Mouse (Mus musculus) heart, embryonic 14.5 days (tissue): ENCODE measurements around the gene Dffa. TPM values are rescaled to one million over a fixed set of nuclear protein-coding genes. Genes with fewer than 3 reads are reported as not detected.

Experiments used
- ATAC-seq: fragments of 200-750 bp; cut with Nextera tagmentation; 2 replicates; pipeline ENCODE4 v1.8.0; 2017; ENCODE audit warnings: low read depth, moderate TSS enrichment; ENCODE audit not compliant: insufficient number of reproducible peaks, insufficient read depth, low FRiP score
- H3K27ac ChIP-seq, 2 experiments: fragments of 200-500 bp in 1 of 2; fragments of 300-500 bp in 1 of 2; sonication (generic) in 1 of 2; replicated peaks in 1 of 2; 2 replicates each; pipeline ENCODE4 v1.5.1; 2012 to 2014; ENCODE audit warnings: low read depth in 2 of 2, low read length in 2 of 2, control low read depth in 1 of 2, mild to moderate bottlenecking in 1 of 2, mixed read lengths in 1 of 2; ENCODE audit not compliant: control insufficient read depth in 1 of 2, insufficient read depth in 1 of 2
- H3K27me3 ChIP-seq: fragments of 300-500 bp; sonication (generic); 2 replicates; pipeline ENCODE4 v1.6.1; 2014; ENCODE audit warnings: mild to moderate bottlenecking, low read length, control low read depth; ENCODE audit not compliant: control insufficient read depth, insufficient read depth
- H3K36me3 ChIP-seq: fragments of 300-500 bp; sonication (generic); 2 replicates; pipeline ENCODE4 v1.6.1; 2014; ENCODE audit warnings: mild to moderate bottlenecking, control low read depth, low read length, mixed read lengths; ENCODE audit not compliant: control insufficient read depth, insufficient read depth
- H3K4me1 ChIP-seq, 2 experiments: fragments of 200-500 bp in 1 of 2; fragments of 300-500 bp in 1 of 2; sonication (generic) in 1 of 2; 2 replicates each; pipeline ENCODE4 v1.6.1; 2012 to 2014; ENCODE audit warnings: low read length in 2 of 2, control low read depth in 1 of 2, mixed read lengths in 1 of 2; ENCODE audit not compliant: control insufficient read depth in 2 of 2, insufficient read depth in 2 of 2
- H3K4me2 ChIP-seq: fragments of 300-500 bp; sonication (generic); 2 replicates; pipeline ENCODE4 v1.6.1; 2014; ENCODE audit warnings: mild to moderate bottlenecking, low read length
- H3K4me3 ChIP-seq, 2 experiments: fragments of 200-500 bp in 1 of 2; fragments of 300-500 bp in 1 of 2; sonication (generic) in 1 of 2; 2 replicates each; pipeline ENCODE4 v1.5.1; 2012 to 2014; ENCODE audit warnings: low read length in 2 of 2, mild to moderate bottlenecking in 2 of 2, control low read depth in 1 of 2, low read depth in 1 of 2, moderate library complexity in 1 of 2; ENCODE audit not compliant: control insufficient read depth in 1 of 2, insufficient read depth in 1 of 2
- H3K9ac ChIP-seq: fragments of 300-500 bp; sonication (generic); 2 replicates; pipeline ENCODE4 v1.6.1; 2014; ENCODE audit warnings: mild to moderate bottlenecking, low read length
- H3K9me3 ChIP-seq: fragments of 300-500 bp; sonication (generic); 2 replicates; pipeline ENCODE4 v1.6.1; 2016; ENCODE audit warnings: low read length, control low read depth; ENCODE audit not compliant: control insufficient read depth
- whole genome bisulfite sequencing: fragments of 180-500 bp; shearing (Covaris S2); extraction: QIAGEN DNeasy Blood & Tissue Kit; methylation state at CpG from one replicate; pipeline ENCODE4 v1.1.7; 2014; 5-methylcytosine and 5-hydroxymethylcytosine counted together
- polyA plus RNA-seq: library from polyadenylated mRNA; unstranded; fragments of >200 nt; fragmentation: Nextera tagmentation; extraction: Ambion mirVana; gene quantifications from 2 replicates; pipeline ENCODE4 v1.2.1, GENCODE M21; 2014

Dffa gene
- polyA plus RNA-seq, 1 experiment from 2014 or later = 26.7 TPM

GRCm38 (mm10) chr4:149061432-149061718 lies 42.6 kb upstream of the Dffa start:
- Histone ChIP-seq H3K4me3 (no peak overlapping the region; a peak in 1 of 4 replicates), H3K27ac (no peak overlapping the region), H3K9ac (no peak overlapping the region; the same call in 1 of the 2 replicates), H3K4me1 (peaks cover 34 to 54% of the 10 kb centered on the region in 2 experiments), H3K4me2 (no peak overlapping the region; the same call in 1 of the 2 replicates), H3K27me3 (no peaks in the 10 kb centered on the region), H3K9me3 (no peaks in the 10 kb centered on the region), H3K36me3 (no peaks in the 10 kb centered on the region)
- ATAC-seq = no peak
- WGBS = 57% methylated on average over 13 of the region's 13 CpGs

DNA sequence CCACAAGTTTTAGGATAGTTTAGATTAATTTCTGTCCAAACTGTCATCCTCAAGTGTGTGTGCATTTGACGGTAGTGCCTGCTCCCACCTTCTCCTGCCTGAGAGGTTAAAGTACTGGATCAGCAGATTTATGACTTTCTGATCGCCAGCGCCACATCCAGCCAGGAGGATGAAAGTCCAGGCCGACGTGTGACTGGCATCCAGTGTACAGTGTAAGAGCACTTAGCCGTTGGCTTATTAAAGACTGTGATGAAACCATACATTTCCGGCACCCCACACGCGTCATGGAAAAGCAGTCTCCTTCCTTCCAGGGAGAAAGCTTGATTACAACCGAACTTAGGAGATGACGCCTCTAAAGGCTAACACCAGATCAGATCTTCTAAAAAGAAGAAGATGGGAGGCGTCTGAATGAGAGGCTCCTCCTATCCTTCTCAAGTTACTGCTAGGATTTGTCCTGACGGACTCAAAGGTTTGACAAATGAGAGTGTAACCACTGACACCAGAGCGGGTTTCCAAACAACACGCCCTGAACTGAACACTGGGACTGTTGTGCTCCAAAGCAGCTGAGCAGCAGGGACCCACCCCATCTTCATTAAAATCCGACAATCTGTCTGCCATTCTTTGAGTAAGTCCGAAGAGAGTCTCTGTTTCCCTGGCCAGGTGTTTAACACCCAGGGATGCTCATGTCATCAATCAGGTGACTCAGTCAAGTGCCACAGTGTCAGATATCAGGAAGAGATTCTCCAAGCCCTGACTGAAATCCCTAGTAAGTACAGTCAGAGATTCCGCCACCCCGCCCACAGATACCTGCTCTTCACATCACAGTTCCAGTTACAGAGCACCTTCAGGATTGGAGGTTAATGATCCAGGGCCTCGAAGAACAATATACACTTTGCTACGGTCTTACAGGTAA lies 41.3 kb upstream of the Dffa start:
- Histone ChIP-seq H3K4me3 (no peak overlapping the region), H3K27ac (no peak overlapping the region), H3K9me3 (no peaks in the 10 kb centered on the region), H3K4me1 (peaks cover 26 to 44% of the 10 kb centered on the region in 2 experiments), H3K4me2 (no peak overlapping the region), H3K27me3 (no peaks in the 10 kb centered on the region), H3K36me3 (0 out of 2 replicates have a peak, but pooled peaks cover 9% of the 10 kb centered on the region), H3K9ac (no peak overlapping the region)
- no peak for ATAC-seq
- WGBS = 61% methylated on average over 21 of the region's 21 CpGs

- no peak overlapping the region for H3K4me3 ChIP-seq
- H3K9me3 ChIP-seq = no peaks in the 10 kb centered on the region
- H3K4me2 ChIP-seq = 0 out of 2 replicates have a peak overlapping the region, but pooled peaks have one; percentile 0
- no peak for ATAC-seq
- peaks cover 16 to 31% of the 10 kb centered on the region in 2 experiments for H3K4me1 ChIP-seq
- 0 out of 2 replicates have a peak, but pooled peaks cover 15% of the 10 kb centered on the region for H3K36me3 ChIP-seq
- H3K27me3 ChIP-seq = no peaks in the 10 kb centered on the region
- no peak overlapping the region for H3K9ac ChIP-seq
- WGBS = 79% methylated on average over 23 of the region's 23 CpGs
- no peak overlapping the region for H3K27ac ChIP-seq
These were observed 39.7 kb upstream of the Dffa start for GRCm38 (mm10) chr4:149064061-149064854.

GRCm38 (mm10) chr4:149066672-149067551 lies 37.0 kb upstream of the Dffa start:
- Histone ChIP-seq H3K27ac (no peak overlapping the region), H3K9ac (0 out of 2 replicates have a peak overlapping the region, but pooled peaks have one; percentile 25), H3K27me3 (no peaks in the 10 kb centered on the region), H3K4me3 (no peak overlapping the region), H3K4me1 (peaks cover 8 to 28% of the 10 kb centered on the region in 2 experiments), H3K36me3 (0 out of 2 replicates have a peak, but pooled peaks cover 15% of the 10 kb centered on the region), H3K4me2 (no peak overlapping the region), H3K9me3 (0 out of 2 replicates have a peak, but pooled peaks cover under 1% of the 10 kb centered on the region)
- no peak for ATAC-seq
- 70% methylated on average over 22 of the region's 22 CpGs for WGBS

DNA sequence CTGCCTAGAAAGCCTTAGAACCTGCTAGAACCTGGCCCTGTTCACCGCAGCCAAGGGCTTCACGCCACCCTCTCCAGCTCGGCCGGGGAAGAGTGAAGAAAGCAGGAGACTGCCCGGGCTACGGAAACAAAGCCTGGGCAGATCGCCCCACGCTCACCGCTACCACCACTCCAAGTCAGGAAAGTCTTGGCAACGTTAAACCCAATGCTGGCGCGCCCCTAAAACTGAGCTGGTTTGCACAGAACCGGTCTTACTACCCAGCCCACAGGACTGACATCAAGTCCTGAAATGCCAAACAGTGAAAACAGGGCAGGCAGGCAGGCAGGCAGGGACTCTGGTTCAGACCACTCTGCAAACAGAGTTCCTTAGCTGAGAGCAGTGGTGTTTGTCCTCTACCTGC lies 28.9 kb upstream of the Dffa start:
- Histone ChIP-seq H3K27me3 (no peaks in the 10 kb centered on the region), H3K27ac (no peak overlapping the region), H3K4me1 (peaks cover 14 to 28% of the 10 kb centered on the region in 2 experiments), H3K4me2 (no peak overlapping the region), H3K9me3 (0 out of 2 replicates have a peak, but pooled peaks cover 3% of the 10 kb centered on the region), H3K9ac (no peak overlapping the region), H3K4me3 (no peak overlapping the region), H3K36me3 (peaks cover 12% of the 10 kb centered on the region; the same call in 1 of the 2 replicates)
- 90% methylated on average over 13 of the region's 13 CpGs for WGBS
- no peak for ATAC-seq

- Histone ChIP-seq H3K27ac (no peak overlapping the region), H3K9me3 (0 out of 2 replicates have a peak, but pooled peaks cover 3% of the 10 kb centered on the region), H3K36me3 (peaks cover 12% of the 10 kb centered on the region; the same call in 1 of the 2 replicates), H3K4me1 (peaks cover 10 to 20% of the 10 kb centered on the region in 2 experiments), H3K4me2 (no peak overlapping the region), H3K4me3 (no peak overlapping the region), H3K27me3 (no peaks in the 10 kb centered on the region), H3K9ac (no peak overlapping the region)
- ATAC-seq = peak; percentile 42; the same call in 1 of the 2 replicates
- WGBS = 28% methylated on average over 10 of the region's 10 CpGs
These were observed 27.9 kb upstream of the Dffa start for GRCm38 (mm10) chr4:149075871-149076575.
